ENCODE assay signal across 12 mouse cellular contexts in genomic region chr1:55807028-55807427, GRCm38 (mm10).
DNase-seq lines count a peak whose midpoint lies in the region; ATAC-seq and TF ChIP-seq lines count a peak whose summit lies in the region.
"Had no signal": no experiment of that assay in that cellular context is flagged by ENCODE, and none has a peak within 500 bp of the region (broad histone marks: within the 10 kb centered on the region; RNA-seq: fewer than 3 reads in every experiment).

No protein-coding gene starts in this region.

- no peaks in the 10 kb centered on the region for H3K9me3 ChIP-seq in heart, embryonic 10.5 days
- no peaks in the 10 kb centered on the region for H3K9me3 ChIP-seq in midbrain, embryonic 10.5 days (replicated peaks)
- no peaks in the 10 kb centered on the region for H3K9me3 ChIP-seq in hindbrain, postnatal 0 days (ENCODE audit: low read length)
- H3K9me3 ChIP-seq: embryonic facial prominence, embryonic 12.5 days; limb, embryonic 13.5 days had no signal

- no peak for TF ChIP-seq EP300 in heart, adult 2 months (IDR thresholded peaks at IDR 0.05; ENCODE audit: insufficient read depth, low read depth, low read length)

- ATAC-seq in hindbrain, postnatal 0 days: no peak

- no peak for TF ChIP-seq CTCF in heart, adult 2 months (IDR thresholded peaks at IDR 0.05)
- TF ChIP-seq CTCF in hindbrain, postnatal 0 days (IDR thresholded peaks at IDR 0.05; ENCODE audit: low read depth): no peak

- H3K9ac ChIP-seq in heart, adult 2 months (ENCODE audit: low read depth, low read length): no peak overlapping the region
- H3K9ac ChIP-seq in hindbrain, postnatal 0 days (replicated peaks; ENCODE audit: low read length): no peak overlapping the region
- H3K9ac ChIP-seq: embryonic facial prominence, embryonic 12.5 days; limb, embryonic 13.5 days had no signal

- no peak for TF ChIP-seq POLR2A in heart, adult 2 months (IDR thresholded peaks at IDR 0.05; ENCODE audit: insufficient read depth, low read depth, low read length)

- no peaks in the 10 kb centered on the region for H3K27me3 ChIP-seq in heart, adult 2 months (ENCODE audit: control insufficient read depth, insufficient read depth, low read length)
- no peaks in the 10 kb centered on the region for H3K27me3 ChIP-seq in heart, embryonic 10.5 days (ENCODE audit: insufficient read depth, poor library complexity, severe bottlenecking)
- no peaks in the 10 kb centered on the region for H3K27me3 ChIP-seq in midbrain, embryonic 10.5 days (ENCODE audit: low read depth, poor library complexity, severe bottlenecking)
- H3K27me3 ChIP-seq in hindbrain, postnatal 0 days (ENCODE audit: insufficient read depth, low read length): no peaks in the 10 kb centered on the region
- H3K27me3 ChIP-seq: embryonic facial prominence, embryonic 12.5 days; limb, embryonic 13.5 days had no signal

- WGBS in heart, adult 2 months: 47% methylated on average over 5 of the region's 5 CpGs
- 57% methylated on average over 5 of the region's 5 CpGs for WGBS in heart, embryonic 10.5 days
- WGBS in midbrain, embryonic 10.5 days: 82% methylated on average over 5 of the region's 5 CpGs
- 65% methylated on average over 5 of the region's 5 CpGs for WGBS in hindbrain, postnatal 0 days

- peak overlapping the region; percentile 19 for H3K27ac ChIP-seq in heart, adult 2 months
- no peak overlapping the region for H3K27ac ChIP-seq in heart, embryonic 10.5 days
- no peak overlapping the region for H3K27ac ChIP-seq in midbrain, embryonic 10.5 days (replicated peaks)
- H3K27ac ChIP-seq in hindbrain, postnatal 0 days: no peak overlapping the region
- H3K27ac ChIP-seq: embryonic facial prominence, embryonic 12.5 days; limb, embryonic 13.5 days had no signal

- peaks cover 1% of the 10 kb centered on the region; the same call in 1 of the 2 replicates for H3K36me3 ChIP-seq in heart, adult 2 months (ENCODE audit: control insufficient read depth, insufficient read depth, low read length)
- H3K36me3 ChIP-seq in heart, embryonic 10.5 days: no peaks in the 10 kb centered on the region
- H3K36me3 ChIP-seq in midbrain, embryonic 10.5 days: no peaks in the 10 kb centered on the region
- H3K36me3 ChIP-seq in hindbrain, postnatal 0 days (ENCODE audit: insufficient read depth, low read length): no peaks in the 10 kb centered on the region
- H3K36me3 ChIP-seq: embryonic facial prominence, embryonic 12.5 days; limb, embryonic 13.5 days had no signal

- no peaks in the 10 kb centered on the region for H3K79me2 ChIP-seq in heart, adult 2 months (replicated peaks; ENCODE audit: control insufficient read depth, insufficient read depth, low read length)

- H3K4me2 ChIP-seq in hindbrain, postnatal 0 days (ENCODE audit: low read depth, low read length): no peak overlapping the region
- H3K4me2 ChIP-seq: embryonic facial prominence, embryonic 12.5 days; limb, embryonic 13.5 days had no signal

- intact Hi-C loops in heart, adult 2 months (cut with DNase I): no loop called here

- H3K4me1 ChIP-seq in heart, adult 2 months (ENCODE audit: control insufficient read depth, insufficient read depth, low read length): peaks cover 8% of the 10 kb centered on the region
- H3K4me1 ChIP-seq in heart, embryonic 10.5 days: peaks cover 5% of the 10 kb centered on the region; the same call in 1 of the 2 replicates
- H3K4me1 ChIP-seq in midbrain, embryonic 10.5 days: no peaks in the 10 kb centered on the region
- H3K4me1 ChIP-seq in hindbrain, postnatal 0 days (ENCODE audit: insufficient read depth, low read length): no peaks in the 10 kb centered on the region; the same call in 1 of the 2 replicates
- H3K4me1 ChIP-seq: embryonic facial prominence, embryonic 12.5 days; limb, embryonic 13.5 days had no signal

- DNase-seq in heart, adult 2 months: peak; percentile 31 to 48
- DNase-seq in heart, embryonic 10.5 days (ENCODE audit: low spot score): no peak
- peak; percentile 33 for DNase-seq in CD4-positive, CD25-positive, alpha-beta regulatory T cell, adult 2 months (ENCODE audit: low read depth, low spot score)
- DNase-seq in fibroblast of lung, adult 2 months (ENCODE audit: low read depth): peak; percentile 69
- peak; percentile 11 for DNase-seq in lung, postnatal 14 days
- no peak for DNase-seq in midbrain, embryonic 10.5 days (ENCODE audit: low spot score)
- DNase-seq in hindbrain, postnatal 0 days (ENCODE audit: low spot score): no peak
- DNase-seq in spleen, postnatal 4 days (ENCODE audit: low spot score in 2 of 2): no peak
- DNase-seq: kidney, adult 8-10 months; thymus, postnatal 36 days had no signal

- H3K4me3 ChIP-seq in heart, adult 2 months: no peak overlapping the region
- no peak overlapping the region for H3K4me3 ChIP-seq in heart, embryonic 10.5 days
- H3K4me3 ChIP-seq in midbrain, embryonic 10.5 days: no peak overlapping the region
- H3K4me3 ChIP-seq in hindbrain, postnatal 0 days (ENCODE audit: low read length): no peak overlapping the region
- H3K4me3 ChIP-seq: embryonic facial prominence, embryonic 12.5 days; limb, embryonic 13.5 days had no signal

Comparison
In these comparisons a context has a peak if more than half of its experiments do, and no peak if none do; other contexts are left out.
1. DNase-seq: peak in heart, adult 2 months (2 of 2), CD4-positive, CD25-positive, alpha-beta regulatory T cell, adult 2 months (single experiment), fibroblast of lung, adult 2 months (single experiment) and lung, postnatal 14 days (single experiment); none in heart, embryonic 10.5 days (single experiment), midbrain, embryonic 10.5 days (single experiment), hindbrain, postnatal 0 days (single experiment) and spleen, postnatal 4 days (0 of 2).